Mouse (Mus musculus): ENCODE results near the gene Tuba1b. TPM values are rescaled to one million over a fixed set of nuclear protein-coding genes. Genes with fewer than 3 reads are reported as not detected.

Gene Tuba1b
- polyA plus RNA-seq, 1 experiment from 2014 or later, result 903 TPM

- Histone ChIP-seq H3K27me3 (ENCODE audit: insufficient read depth, low read length) (no peaks in the 10 kb centered on the region), H3K36me3 (ENCODE audit: insufficient read depth, low read length) (0 out of 2 replicates have a peak, but pooled peaks cover 4% of the 10 kb centered on the region), H3K4me2 (ENCODE audit: low read length) (no peak overlapping the region), H3K4me3 (replicated peaks; ENCODE audit: low read depth, low read length) (no peak overlapping the region), H3K9me3 (replicated peaks; ENCODE audit: low read length) (no peaks in the 10 kb centered on the region), H3K27ac (no peak overlapping the region), H3K4me1 (replicated peaks; ENCODE audit: insufficient read depth, low read length) (peaks cover 7% of the 10 kb centered on the region), H3K9ac (ENCODE audit: low read depth, low read length) (no peak overlapping the region)
- TF ChIP-seq CTCF (IDR thresholded peaks at IDR 0.05; ENCODE audit: low read depth), result no peak
- ATAC-seq (replicated peaks; ENCODE audit: low FRiP score, low read depth) (no peak), DNase-seq (ENCODE audit: low spot score) (no peak)
- WGBS, result 72% methylated on average over 3 of the region's 3 CpGs
These were observed 15.2 kb upstream of the Tuba1b start for GRCm38 (mm10) chr15:98949607-98949892.

- Histone ChIP-seq H3K9ac (ENCODE audit: low read depth, low read length) (no peak overlapping the region), H3K9me3 (replicated peaks; ENCODE audit: low read length) (no peaks in the 10 kb centered on the region), H3K4me3 (replicated peaks; ENCODE audit: low read depth, low read length) (no peak overlapping the region), H3K27me3 (ENCODE audit: insufficient read depth, low read length) (no peaks in the 10 kb centered on the region), H3K4me1 (replicated peaks; ENCODE audit: insufficient read depth, low read length) (peaks cover 7% of the 10 kb centered on the region), H3K4me2 (ENCODE audit: low read length) (no peak overlapping the region), H3K36me3 (ENCODE audit: insufficient read depth, low read length) (0 out of 2 replicates have a peak, but pooled peaks cover 4% of the 10 kb centered on the region), H3K27ac (no peak overlapping the region)
- WGBS, result 75% methylated on average over 6 of the region's 6 CpGs
- DNase-seq (ENCODE audit: low spot score) (no peak), ATAC-seq (replicated peaks; ENCODE audit: low FRiP score, low read depth) (no peak)
- no peak for TF ChIP-seq CTCF (IDR thresholded peaks at IDR 0.05; ENCODE audit: low read depth)
These were observed 14.7 kb upstream of the Tuba1b start for GRCm38 (mm10) chr15:98948857-98949606.

GRCm38 (mm10) chr15:98948382-98948781 lies 14.0 kb upstream of the Tuba1b start:
- no peak overlapping the region for H3K9ac ChIP-seq (ENCODE audit: low read depth, low read length)
- no peak overlapping the region for H3K27ac ChIP-seq
- DNase-seq (ENCODE audit: low spot score), result no peak
- no peaks in the 10 kb centered on the region for H3K27me3 ChIP-seq (ENCODE audit: insufficient read depth, low read length)
- peaks cover 7% of the 10 kb centered on the region for H3K4me1 ChIP-seq (replicated peaks; ENCODE audit: insufficient read depth, low read length)
- no peak for TF ChIP-seq CTCF (IDR thresholded peaks at IDR 0.05; ENCODE audit: low read depth)
- H3K36me3 ChIP-seq (ENCODE audit: insufficient read depth, low read length), result 0 out of 2 replicates have a peak, but pooled peaks cover 4% of the 10 kb centered on the region
- ATAC-seq (replicated peaks; ENCODE audit: low FRiP score, low read depth), result no peak
- H3K4me3 ChIP-seq (replicated peaks; ENCODE audit: low read depth, low read length), result no peak overlapping the region
- no peak overlapping the region for H3K4me2 ChIP-seq (ENCODE audit: low read length)
- no peaks in the 10 kb centered on the region for H3K9me3 ChIP-seq (replicated peaks; ENCODE audit: low read length)

- H3K9ac ChIP-seq (ENCODE audit: low read depth, low read length), result no peak overlapping the region
- H3K36me3 ChIP-seq (ENCODE audit: insufficient read depth, low read length), result 0 out of 2 replicates have a peak, but pooled peaks cover 4% of the 10 kb centered on the region
- no peaks in the 10 kb centered on the region for H3K9me3 ChIP-seq (replicated peaks; ENCODE audit: low read length)
- TF ChIP-seq CTCF (IDR thresholded peaks at IDR 0.05; ENCODE audit: low read depth), result no peak
- H3K4me3 ChIP-seq (replicated peaks; ENCODE audit: low read depth, low read length), result no peak overlapping the region
- no peak overlapping the region for H3K4me2 ChIP-seq (ENCODE audit: low read length)
- ATAC-seq (replicated peaks; ENCODE audit: low FRiP score, low read depth), result no peak
- 49% methylated on average over 3 of the region's 3 CpGs for WGBS
- peaks cover 7% of the 10 kb centered on the region for H3K4me1 ChIP-seq (replicated peaks; ENCODE audit: insufficient read depth, low read length)
- H3K27me3 ChIP-seq (ENCODE audit: insufficient read depth, low read length), result no peaks in the 10 kb centered on the region
- no peak for DNase-seq (ENCODE audit: low spot score)
- H3K27ac ChIP-seq, result no peak overlapping the region
These were observed 13.5 kb upstream of the Tuba1b start for GRCm38 (mm10) chr15:98947884-98948283.

- no peak for ATAC-seq (replicated peaks; ENCODE audit: low FRiP score, low read depth)
- H3K4me3 ChIP-seq (replicated peaks; ENCODE audit: low read depth, low read length), result no peak overlapping the region
- 73% methylated on average over 4 of the region's 4 CpGs for WGBS
These were observed 8.8 kb upstream of the Tuba1b start for GRCm38 (mm10) chr15:98943133-98943532.

GRCm38 (mm10) chr15:98942081-98942480 lies 7.7 kb upstream of the Tuba1b start:
- Histone ChIP-seq H3K9ac (ENCODE audit: low read depth, low read length) (no peak overlapping the region), H3K4me2 (ENCODE audit: low read length) (no peak overlapping the region), H3K9me3 (replicated peaks; ENCODE audit: low read length) (no peaks in the 10 kb centered on the region), H3K36me3 (ENCODE audit: insufficient read depth, low read length) (no peaks in the 10 kb centered on the region), H3K27ac (no peak overlapping the region), H3K27me3 (ENCODE audit: insufficient read depth, low read length) (no peaks in the 10 kb centered on the region), H3K4me1 (replicated peaks; ENCODE audit: insufficient read depth, low read length) (no peaks in the 10 kb centered on the region), H3K4me3 (replicated peaks; ENCODE audit: low read depth, low read length) (no peak overlapping the region)
- ATAC-seq (replicated peaks; ENCODE audit: low FRiP score, low read depth) (no peak), DNase-seq (ENCODE audit: low spot score) (no peak)
- 73% methylated on average over 4 of the region's 4 CpGs for WGBS
- no peak for TF ChIP-seq CTCF (IDR thresholded peaks at IDR 0.05; ENCODE audit: low read depth)

More at GRCm38 (mm10) chr15:98943133-98943532, 8.8 kb upstream of the Tuba1b start:
- H3K27ac ChIP-seq, result no peak overlapping the region
- no peak for TF ChIP-seq CTCF (IDR thresholded peaks at IDR 0.05; ENCODE audit: low read depth)
- no peak for DNase-seq (ENCODE audit: low spot score)
- no peaks in the 10 kb centered on the region for H3K9me3 ChIP-seq (replicated peaks; ENCODE audit: low read length)
- no peak overlapping the region for H3K4me2 ChIP-seq (ENCODE audit: low read length)
- no peaks in the 10 kb centered on the region for H3K4me1 ChIP-seq (replicated peaks; ENCODE audit: insufficient read depth, low read length)
- no peaks in the 10 kb centered on the region for H3K27me3 ChIP-seq (ENCODE audit: insufficient read depth, low read length)
- H3K36me3 ChIP-seq (ENCODE audit: insufficient read depth, low read length), result no peaks in the 10 kb centered on the region
- no peak overlapping the region for H3K9ac ChIP-seq (ENCODE audit: low read depth, low read length)

GRCm38 (mm10) chr15:98941539-98941938 lies 7.2 kb upstream of the Tuba1b start:
- H3K27me3 ChIP-seq (ENCODE audit: insufficient read depth, low read length), result no peaks in the 10 kb centered on the region
- H3K4me3 ChIP-seq (replicated peaks; ENCODE audit: low read depth, low read length), result no peak overlapping the region
- H3K4me2 ChIP-seq (ENCODE audit: low read length), result no peak overlapping the region
- 68% methylated on average over 2 of the region's 2 CpGs for WGBS
- DNase-seq (ENCODE audit: low spot score) (no peak), ATAC-seq (replicated peaks; ENCODE audit: low FRiP score, low read depth) (no peak)
- H3K9ac ChIP-seq (ENCODE audit: low read depth, low read length), result no peak overlapping the region
- TF ChIP-seq CTCF (IDR thresholded peaks at IDR 0.05; ENCODE audit: low read depth), result no peak
- no peaks in the 10 kb centered on the region for H3K9me3 ChIP-seq (replicated peaks; ENCODE audit: low read length)
- no peaks in the 10 kb centered on the region for H3K36me3 ChIP-seq (ENCODE audit: insufficient read depth, low read length)
- H3K4me1 ChIP-seq (replicated peaks; ENCODE audit: insufficient read depth, low read length), result no peaks in the 10 kb centered on the region
- H3K27ac ChIP-seq, result no peak overlapping the region

All from kidney, postnatal 0 days (tissue).